Mouse (Mus musculus) limb, embryonic 10.5 days (tissue): ENCODE data around the gene Dnaaf1. TPM values are rescaled to one million over a fixed set of nuclear protein-coding genes. Genes with fewer than 3 reads are reported as not detected.

Experiments used
- DNase-seq: peaks from one replicate; pipeline ENCODE4 v3.0.0-alpha.2; 2017; ENCODE audit warnings: low spot score
- H3K27ac ChIP-seq: fragments of 300-500 bp; sonication (generic); 2 replicates; pipeline ENCODE4 v1.5.1; 2016; ENCODE audit warnings: mild to moderate bottlenecking
- H3K27me3 ChIP-seq: fragments of 300-500 bp; sonication (generic); 2 replicates; pipeline ENCODE4 v1.6.1; 2016; ENCODE audit warnings: low read depth, mild to moderate bottlenecking; ENCODE audit not compliant: poor library complexity, severe bottlenecking
- H3K36me3 ChIP-seq: fragments of 300-500 bp; sonication (generic); 2 replicates; pipeline ENCODE4 v1.6.1; 2016; ENCODE audit warnings: mild to moderate bottlenecking, moderate library complexity
- H3K4me1 ChIP-seq: fragments of 300-500 bp; sonication (generic); 2 replicates; pipeline ENCODE4 v1.6.1; 2016
- H3K4me3 ChIP-seq: fragments of 300-500 bp; sonication (generic); 2 replicates; pipeline ENCODE4 v1.5.1; 2016; ENCODE audit warnings: mild to moderate bottlenecking, moderate library complexity
- H3K9me3 ChIP-seq: fragments of 300-500 bp; sonication (generic); replicated peaks from 2 replicates; pipeline ENCODE4 v1.6.1; 2016; ENCODE audit warnings: mild to moderate bottlenecking
- WGBS: fragments of 180-500 bp; shearing (Covaris S2); methylation state at CpG from one replicate; pipeline ENCODE4 v1.1.7; 2016; 5-methylcytosine and 5-hydroxymethylcytosine counted together
- polyA plus RNA-seq: library from polyadenylated mRNA; unstranded; fragments of >200 nt; fragmentation: Nextera tagmentation; extraction: Ambion mirVana; gene quantifications from 2 replicates; pipeline ENCODE4 v1.2.1, GENCODE M21; 2016

Dnaaf1 gene
- polyA plus RNA-seq, 1 experiment from 2014 or later: 0.06 TPM

DNA sequence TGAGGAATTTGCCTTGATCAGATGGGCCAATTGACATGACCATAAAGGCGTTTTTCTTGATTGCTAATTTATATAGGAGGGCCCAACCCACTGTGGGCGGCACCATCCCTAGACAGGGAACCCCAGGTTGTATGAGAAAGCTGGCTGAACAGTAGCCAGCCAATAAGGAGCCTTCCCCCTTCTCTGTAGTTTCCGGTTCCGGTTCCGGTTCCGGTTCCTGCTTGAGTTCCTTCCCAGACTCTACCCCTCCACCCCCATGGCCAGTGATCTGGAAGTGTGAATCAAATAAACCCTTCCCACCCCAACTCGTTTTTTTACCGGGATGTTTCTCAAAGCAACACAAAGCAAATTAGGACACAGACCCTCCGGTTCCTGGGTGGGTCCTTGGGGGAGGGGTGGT lies 57.2 kb downstream of the Dnaaf1 start:
- Histone ChIP-seq H3K4me3 (no peak overlapping the region), H3K4me1 (peaks cover 60% of the 10 kb centered on the region), H3K27me3 (peaks cover 61% of the 10 kb centered on the region), H3K9me3 (no peaks in the 10 kb centered on the region), H3K36me3 (no peaks in the 10 kb centered on the region), H3K27ac (no peak overlapping the region)
- WGBS: 79% methylated on average over 9 of the region's 9 CpGs
- no peak for DNase-seq

DNA sequence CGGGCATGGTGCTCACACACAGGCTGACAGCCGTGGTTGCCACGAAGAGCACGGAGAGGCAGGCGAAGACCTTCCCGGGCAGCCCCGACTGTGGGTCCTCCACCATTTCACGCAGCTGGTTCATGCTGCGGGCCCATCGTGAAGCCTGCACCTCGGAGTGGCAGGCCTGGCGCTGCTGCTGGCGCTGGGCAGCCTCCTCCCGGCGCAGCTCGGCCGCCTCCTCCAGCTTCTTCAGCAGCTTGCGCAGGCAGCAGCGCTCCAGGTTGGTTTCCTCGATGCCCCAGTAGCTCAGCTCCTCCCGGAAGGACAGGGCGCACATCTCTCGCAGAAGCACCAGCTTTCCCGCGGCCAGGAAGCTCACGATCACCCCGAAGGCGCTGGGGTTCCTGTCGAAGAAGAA lies 57.9 kb downstream of the Dnaaf1 start:
- no peaks in the 10 kb centered on the region for H3K9me3 ChIP-seq
- H3K27ac ChIP-seq: 0 out of 2 replicates have a peak overlapping the region, but pooled peaks have one; percentile 14
- no peaks in the 10 kb centered on the region for H3K36me3 ChIP-seq
- H3K4me3 ChIP-seq: no peak overlapping the region
- H3K27me3 ChIP-seq: peaks cover 61% of the 10 kb centered on the region
- 54% methylated on average over 29 of the region's 29 CpGs for WGBS
- peaks cover 53% of the 10 kb centered on the region for H3K4me1 ChIP-seq
- DNase-seq: no peak

DNA sequence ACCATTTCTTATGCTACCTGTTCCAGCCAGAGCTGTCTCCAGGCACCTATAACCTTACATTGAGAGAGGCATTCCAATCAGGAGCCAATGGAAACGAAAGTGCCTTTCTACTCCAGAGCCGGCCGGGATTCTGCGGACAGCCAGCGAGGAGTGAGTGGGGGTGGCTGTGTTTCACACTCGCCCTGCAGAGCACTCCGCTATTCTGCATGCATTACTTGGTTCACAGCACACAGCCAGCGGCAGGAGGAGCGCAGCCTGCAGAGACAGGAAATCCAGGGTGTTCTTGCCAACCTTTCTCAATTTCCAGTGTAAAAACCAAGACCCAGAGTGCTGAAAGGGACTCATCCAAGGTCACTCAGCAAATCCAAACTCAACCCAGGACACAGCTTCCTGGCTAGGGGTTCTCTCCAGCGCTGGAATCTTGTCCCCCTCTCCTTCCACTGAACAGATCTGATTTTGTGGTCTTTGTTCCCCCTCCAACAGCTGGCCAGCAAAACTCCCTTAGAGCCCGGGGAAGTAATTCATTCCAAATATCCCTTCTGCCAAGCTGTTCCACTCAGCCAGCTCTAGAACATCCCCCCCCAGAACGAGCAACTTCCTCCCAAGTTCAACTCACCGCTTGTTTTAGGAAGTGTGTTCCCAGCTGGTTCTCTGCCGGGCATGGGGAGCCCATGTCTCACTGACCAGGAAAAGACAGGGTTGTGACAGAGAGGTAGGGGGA lies 59.7 kb downstream of the Dnaaf1 start:
- no peak for DNase-seq
- Histone ChIP-seq H3K4me3 (no peak overlapping the region), H3K4me1 (peaks cover 39% of the 10 kb centered on the region), H3K27ac (no peak overlapping the region), H3K9me3 (no peaks in the 10 kb centered on the region), H3K27me3 (peaks cover 61% of the 10 kb centered on the region), H3K36me3 (no peaks in the 10 kb centered on the region)
- 41% methylated on average over 14 of the region's 14 CpGs for WGBS

DNA sequence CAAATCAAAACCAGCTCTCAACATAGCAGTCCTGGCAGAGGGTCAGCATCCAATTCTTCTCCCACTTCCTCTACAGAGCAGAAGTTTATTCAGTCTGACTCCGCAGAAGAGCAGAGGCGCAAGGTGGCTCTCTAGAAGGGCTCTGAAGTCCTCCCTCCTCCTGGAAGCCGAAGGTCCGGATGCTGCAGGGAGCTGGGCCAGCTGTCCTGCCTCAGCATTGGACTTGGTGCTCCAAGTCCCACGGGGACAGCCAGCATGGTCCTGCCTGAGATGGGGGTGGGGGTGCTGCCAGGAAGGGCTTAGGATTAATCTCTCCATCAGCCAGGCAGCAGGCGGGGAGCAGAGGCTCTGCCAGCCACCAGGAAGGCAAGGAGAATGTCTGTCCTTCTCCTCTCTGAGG lies 60.3 kb downstream of the Dnaaf1 start, which contains the start of gene Kcng4:
TSS of gene Kcng4 (minus strand) at position 303 of the 400 bp plus-strand sequence.
- Histone ChIP-seq H3K36me3 (no peaks in the 10 kb centered on the region), H3K4me1 (peaks cover 35% of the 10 kb centered on the region), H3K9me3 (no peaks in the 10 kb centered on the region), H3K27me3 (peaks cover 61% of the 10 kb centered on the region), H3K27ac (peak within 1 kb of the TSS; percentile 23; the same call in 1 of the 2 replicates), H3K4me3 (no peak within 1 kb of the TSS)
- DNase-seq: no peak
- 41% methylated on average over 6 of the region's 6 CpGs for WGBS

DNA sequence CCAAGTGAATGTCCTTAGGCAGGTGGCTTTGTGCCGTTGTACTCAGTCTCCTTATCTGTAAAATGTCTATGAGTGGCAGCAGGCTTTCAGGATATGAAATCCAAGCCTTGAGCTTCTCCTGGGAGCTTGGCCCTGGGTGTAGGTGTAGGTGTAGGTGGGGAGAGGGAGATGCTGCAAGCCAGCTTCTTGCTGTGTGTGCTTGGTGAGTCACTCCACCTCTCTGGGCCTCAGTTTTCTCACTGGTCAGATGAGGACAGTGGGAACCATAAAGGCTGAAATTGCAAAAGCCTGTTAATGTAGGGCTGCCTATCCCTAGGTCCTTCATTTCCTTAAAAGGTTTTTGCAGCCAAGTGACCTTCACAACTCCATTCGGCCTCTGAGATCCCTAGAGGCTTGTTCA lies 60.9 kb downstream of the Dnaaf1 start:
- DNase-seq: no peak
- Histone ChIP-seq H3K27ac (no peak overlapping the region), H3K9me3 (no peaks in the 10 kb centered on the region), H3K4me3 (no peak overlapping the region), H3K4me1 (peaks cover 31% of the 10 kb centered on the region), H3K27me3 (peaks cover 58% of the 10 kb centered on the region), H3K36me3 (no peaks in the 10 kb centered on the region)
- 54% methylated on average over 2 of the region's 2 CpGs for WGBS

DNA sequence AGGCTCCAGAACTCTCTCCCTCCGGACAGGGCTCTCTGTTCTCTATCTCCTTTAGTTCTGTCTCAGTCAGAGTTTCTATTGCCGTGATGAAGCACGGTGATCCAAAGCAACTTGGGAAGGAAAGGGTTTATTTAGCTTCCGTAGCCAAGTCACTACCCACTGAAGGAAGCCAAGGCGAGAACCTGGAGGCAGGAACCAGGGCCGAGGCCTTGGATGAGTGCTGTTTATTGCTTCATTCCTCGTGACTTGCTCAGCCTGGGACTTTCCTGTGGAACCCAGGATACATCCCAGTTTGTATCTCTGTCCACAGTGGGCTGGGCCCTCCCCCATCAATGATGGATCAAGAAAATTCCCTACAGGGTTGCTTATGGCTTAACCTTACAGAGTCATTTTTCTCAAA lies 61.7 kb downstream of the Dnaaf1 start:
- Histone ChIP-seq H3K27me3 (peaks cover 50% of the 10 kb centered on the region), H3K27ac (no peak overlapping the region), H3K9me3 (no peaks in the 10 kb centered on the region), H3K4me3 (no peak overlapping the region), H3K4me1 (peaks cover 28% of the 10 kb centered on the region), H3K36me3 (no peaks in the 10 kb centered on the region)
- DNase-seq: no peak
- 59% methylated on average over 7 of the region's 7 CpGs for WGBS

DNA sequence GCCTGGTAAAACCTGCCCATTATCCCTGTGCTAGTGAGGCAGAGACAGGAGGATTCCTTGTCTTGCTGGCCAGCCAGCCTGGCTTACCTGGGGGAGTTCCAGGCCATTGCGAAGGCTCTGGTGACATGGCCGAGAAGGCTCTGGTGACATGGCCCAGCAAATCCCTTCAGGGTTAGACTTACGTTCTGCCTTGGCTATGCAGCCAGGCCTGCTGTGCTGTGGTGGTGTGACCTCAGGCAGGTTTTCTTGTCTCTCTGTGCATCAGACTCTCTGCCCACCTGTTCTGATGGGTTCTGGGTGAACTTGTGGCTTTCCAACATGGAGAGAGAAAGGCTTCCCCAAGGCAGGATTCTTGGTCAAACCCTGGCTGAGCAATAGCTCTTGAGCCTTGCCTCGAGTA lies 62.3 kb downstream of the Dnaaf1 start:
- 90% methylated on average over 4 of the region's 4 CpGs for WGBS
- Histone ChIP-seq H3K4me3 (no peak overlapping the region), H3K27ac (no peak overlapping the region), H3K4me1 (peaks cover 28% of the 10 kb centered on the region), H3K9me3 (no peaks in the 10 kb centered on the region), H3K36me3 (no peaks in the 10 kb centered on the region), H3K27me3 (peaks cover 44% of the 10 kb centered on the region)
- no peak for DNase-seq

DNA sequence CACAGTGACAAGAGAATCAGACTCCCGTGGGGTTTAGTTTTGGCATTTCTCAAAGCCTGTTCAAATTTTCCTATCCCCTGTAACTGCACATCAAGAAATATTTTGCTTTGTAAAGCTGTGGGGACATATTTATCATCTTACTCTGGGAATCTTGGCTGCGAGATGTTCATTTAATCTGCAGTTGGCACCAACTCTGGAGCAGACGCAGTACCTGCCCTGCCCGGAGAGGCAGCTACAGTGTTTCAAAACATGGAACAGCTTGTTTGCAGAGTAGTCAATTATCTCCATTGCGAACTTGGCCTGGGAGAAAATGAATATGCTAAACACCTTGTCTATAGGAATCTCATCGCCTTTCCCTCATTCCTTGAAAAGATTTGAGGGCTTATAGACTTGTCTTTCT lies 63.2 kb downstream of the Dnaaf1 start:
- Histone ChIP-seq H3K9me3 (no peaks in the 10 kb centered on the region), H3K36me3 (no peaks in the 10 kb centered on the region), H3K4me3 (no peak overlapping the region), H3K27me3 (peaks cover 35% of the 10 kb centered on the region), H3K27ac (no peak overlapping the region), H3K4me1 (peaks cover 23% of the 10 kb centered on the region)
- WGBS: 90% methylated on average over 6 of the region's 6 CpGs
- DNase-seq: no peak

DNA sequence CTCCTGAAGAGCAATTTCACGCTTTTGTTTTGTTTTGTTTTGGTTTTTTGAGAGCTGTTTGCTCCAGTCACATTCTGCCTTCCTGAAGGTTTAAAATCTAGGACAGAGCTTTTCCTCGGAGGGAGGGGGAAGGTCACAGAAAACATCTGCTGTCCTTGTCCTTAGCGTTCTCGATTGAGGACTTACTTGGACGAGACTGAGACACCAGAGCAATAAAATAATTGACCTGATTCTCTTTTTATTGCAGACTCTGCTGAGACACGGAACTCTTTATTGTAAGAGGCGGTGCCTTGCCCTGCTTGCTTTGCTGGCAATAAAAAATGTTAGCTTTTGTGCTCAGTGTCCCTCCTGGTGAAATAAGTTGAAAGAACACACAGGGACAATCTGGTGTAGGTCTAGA lies 64.8 kb downstream of the Dnaaf1 start:
- peaks cover 25% of the 10 kb centered on the region for H3K4me1 ChIP-seq
- H3K27me3 ChIP-seq: peaks cover 20% of the 10 kb centered on the region
- WGBS: 55% methylated on average over 7 of the region's 7 CpGs
- H3K4me3 ChIP-seq: no peak overlapping the region
- no peaks in the 10 kb centered on the region for H3K36me3 ChIP-seq
- no peaks in the 10 kb centered on the region for H3K9me3 ChIP-seq
- no peak overlapping the region for H3K27ac ChIP-seq
- DNase-seq: no peak

DNA sequence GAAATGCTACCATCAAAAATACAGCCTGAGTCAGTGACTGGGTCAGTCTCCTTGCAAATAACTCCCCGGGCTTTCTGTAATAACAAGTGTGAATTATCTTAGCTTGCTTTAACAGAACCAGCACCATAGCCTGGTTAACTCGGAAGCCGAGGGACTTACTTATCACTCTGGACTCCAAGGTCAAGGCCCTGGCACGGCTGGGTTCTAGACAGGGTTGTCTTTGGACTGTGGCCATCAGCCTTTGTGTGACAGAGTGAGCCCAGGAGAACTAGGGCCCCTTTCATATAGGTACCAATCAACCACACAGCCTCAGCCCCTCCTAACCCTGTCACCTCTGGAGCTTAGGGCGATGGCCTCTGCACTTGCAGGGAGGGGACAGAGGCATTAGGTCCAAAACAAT lies 66.0 kb downstream of the Dnaaf1 start:
- H3K9me3 ChIP-seq: no peaks in the 10 kb centered on the region
- peaks cover 7% of the 10 kb centered on the region; the same call in 1 of the 2 replicates for H3K27me3 ChIP-seq
- peaks cover 17% of the 10 kb centered on the region for H3K4me1 ChIP-seq
- H3K4me3 ChIP-seq: no peak overlapping the region
- H3K27ac ChIP-seq: no peak overlapping the region
- H3K36me3 ChIP-seq: no peaks in the 10 kb centered on the region
- no peak for DNase-seq
- WGBS: 88% methylated on average over 5 of the region's 5 CpGs

DNA sequence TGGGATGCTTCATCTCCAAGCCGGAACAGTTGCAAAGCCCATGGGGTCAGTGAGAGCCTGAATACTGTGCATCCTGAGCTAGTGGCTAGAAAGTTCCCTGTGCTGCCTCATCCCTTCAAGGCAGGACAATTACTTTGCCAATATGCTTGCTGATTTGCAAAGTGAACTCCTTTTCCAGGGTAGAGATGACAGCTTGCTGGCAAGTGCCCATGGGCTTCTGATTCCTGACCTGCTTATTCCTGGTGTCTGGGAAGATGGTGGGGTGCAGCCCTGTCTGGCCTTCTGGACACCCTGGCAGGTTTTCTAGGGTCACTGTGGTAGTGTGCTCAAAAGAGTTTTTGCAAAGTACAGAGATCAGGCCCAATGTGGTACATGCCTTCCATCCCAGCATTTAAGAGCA lies 67.9 kb downstream of the Dnaaf1 start:
- H3K4me1 ChIP-seq: 0 out of 2 replicates have a peak, but pooled peaks cover 11% of the 10 kb centered on the region
- no peaks in the 10 kb centered on the region for H3K9me3 ChIP-seq
- no peak overlapping the region for H3K27ac ChIP-seq
- H3K27me3 ChIP-seq: no peaks in the 10 kb centered on the region
- no peak overlapping the region for H3K4me3 ChIP-seq
- WGBS: 91% methylated on average over 1 of the region's 1 CpGs
- no peaks in the 10 kb centered on the region for H3K36me3 ChIP-seq
- DNase-seq: no peak

DNA sequence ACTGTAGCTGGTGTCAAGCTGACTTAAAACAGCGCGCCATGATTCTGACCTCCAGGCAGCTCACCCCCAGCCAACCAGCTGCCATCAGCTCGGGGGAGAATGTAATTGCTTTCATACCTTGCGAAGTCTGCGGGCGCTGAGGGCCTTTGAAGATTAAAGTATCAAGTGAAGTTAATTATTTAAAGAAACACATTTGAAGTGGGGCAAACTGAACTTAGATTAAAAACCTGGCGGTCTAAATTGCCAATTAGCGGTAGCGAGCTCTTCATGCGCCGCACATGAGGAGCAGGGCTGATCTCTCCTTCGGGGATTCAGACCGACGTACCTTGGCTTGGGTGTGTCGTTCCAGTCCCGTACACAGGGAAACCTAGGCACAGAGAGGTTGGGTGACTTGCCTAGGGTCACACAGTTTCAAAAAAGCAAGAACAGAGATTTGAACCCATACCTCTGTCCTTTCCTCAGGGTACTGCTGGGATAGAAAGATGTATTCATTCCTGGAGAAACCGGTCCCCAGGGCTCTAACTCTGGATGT lies 69.5 kb downstream of the Dnaaf1 start:
- H3K36me3 ChIP-seq: no peaks in the 10 kb centered on the region
- WGBS: 73% methylated on average over 17 of the region's 17 CpGs
- H3K4me3 ChIP-seq: no peak overlapping the region
- DNase-seq: no peak
- no peaks in the 10 kb centered on the region for H3K27me3 ChIP-seq
- 0 out of 2 replicates have a peak, but pooled peaks cover 11% of the 10 kb centered on the region for H3K4me1 ChIP-seq
- H3K27ac ChIP-seq: no peak overlapping the region
- H3K9me3 ChIP-seq: no peaks in the 10 kb centered on the region

DNA sequence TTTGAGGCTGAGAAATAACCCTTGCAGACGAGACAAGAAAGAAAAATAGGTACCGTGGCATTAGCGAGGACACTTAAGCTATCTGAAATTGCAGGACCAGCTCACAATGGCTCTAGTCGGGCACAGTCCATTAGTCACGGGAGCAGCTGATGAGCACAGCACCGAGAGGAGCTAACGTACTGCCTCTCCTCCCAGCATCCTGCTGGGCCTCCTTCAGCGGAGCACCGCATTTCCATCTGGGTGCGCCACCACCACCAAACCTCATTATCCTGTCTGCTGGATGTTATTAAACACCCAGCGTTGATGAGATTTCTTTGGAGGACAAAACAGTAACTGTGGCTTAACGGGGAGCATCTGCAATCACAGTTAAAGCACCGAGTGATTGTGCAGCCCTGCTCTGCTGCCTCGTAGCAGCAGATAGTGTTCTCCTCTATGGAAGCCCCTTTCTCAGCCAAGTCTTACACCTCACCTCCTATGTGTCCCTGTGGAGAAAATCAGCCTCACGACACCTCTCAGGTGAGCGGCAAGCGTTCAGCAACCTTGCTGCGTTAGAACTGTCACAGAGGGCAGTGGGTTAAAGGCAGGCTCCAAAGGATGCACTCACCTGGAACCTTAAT lies 70.1 kb downstream of the Dnaaf1 start:
- WGBS: 69% methylated on average over 18 of the region's 18 CpGs
- no peak overlapping the region for H3K4me3 ChIP-seq
- peaks cover 16% of the 10 kb centered on the region for H3K4me1 ChIP-seq
- no peaks in the 10 kb centered on the region for H3K36me3 ChIP-seq
- DNase-seq: no peak
- H3K9me3 ChIP-seq: no peaks in the 10 kb centered on the region
- no peaks in the 10 kb centered on the region for H3K27me3 ChIP-seq
- no peak overlapping the region for H3K27ac ChIP-seq
